Mouse (Mus musculus): Measurements from ENCODE around the gene Mta1. TPM values are rescaled to one million over a fixed set of nuclear protein-coding genes. Genes with fewer than 3 reads are reported as not detected.
A peak's percentile ranks its signal among the peaks of the same experiment; 100 is the strongest.

Gene Mta1
- polyA plus RNA-seq, 1 experiment from 2014 or later = 11.3 TPM

DNA sequence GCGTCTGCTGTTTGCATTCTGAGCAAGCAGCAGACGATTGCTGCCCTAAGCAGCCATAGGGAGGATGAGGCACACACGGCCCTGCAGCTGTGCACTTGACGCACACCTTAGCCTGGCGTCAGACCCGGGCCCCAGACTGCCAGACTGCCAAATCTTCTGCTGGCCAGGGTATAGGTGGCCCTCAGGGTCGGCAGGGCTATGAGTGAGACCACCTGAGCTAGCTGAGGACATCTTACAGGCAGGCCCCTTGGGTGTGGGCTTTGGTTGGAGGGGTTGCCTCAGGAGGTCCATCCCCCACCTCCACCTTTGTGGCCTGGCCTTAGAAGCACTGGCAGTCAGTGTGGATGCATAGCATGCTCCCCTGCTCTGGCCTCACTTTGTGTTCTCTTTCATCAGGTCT is 37.3 kb downstream of the Mta1 start:
- Histone ChIP-seq H3K4me1 (replicated peaks) (peaks cover 86% of the 10 kb centered on the region), H3K4me3 (no peak overlapping the region), H3K9ac (peak overlapping the region; percentile 52; the same call in 1 of the 2 replicates), H3K27ac (ENCODE audit: poor library complexity, severe bottlenecking) (no peak overlapping the region), H3K4me2 (no peak overlapping the region), H3K36me3 (peaks cover 66% of the 10 kb centered on the region), H3K9me3 (replicated peaks) (no peaks in the 10 kb centered on the region), H3K27me3 (replicated peaks) (no peaks in the 10 kb centered on the region)
- WGBS = 80% methylated on average over 7 of the region's 7 CpGs
- no peak for ATAC-seq (ENCODE audit: insufficient number of reproducible peaks, low FRiP score)

DNA sequence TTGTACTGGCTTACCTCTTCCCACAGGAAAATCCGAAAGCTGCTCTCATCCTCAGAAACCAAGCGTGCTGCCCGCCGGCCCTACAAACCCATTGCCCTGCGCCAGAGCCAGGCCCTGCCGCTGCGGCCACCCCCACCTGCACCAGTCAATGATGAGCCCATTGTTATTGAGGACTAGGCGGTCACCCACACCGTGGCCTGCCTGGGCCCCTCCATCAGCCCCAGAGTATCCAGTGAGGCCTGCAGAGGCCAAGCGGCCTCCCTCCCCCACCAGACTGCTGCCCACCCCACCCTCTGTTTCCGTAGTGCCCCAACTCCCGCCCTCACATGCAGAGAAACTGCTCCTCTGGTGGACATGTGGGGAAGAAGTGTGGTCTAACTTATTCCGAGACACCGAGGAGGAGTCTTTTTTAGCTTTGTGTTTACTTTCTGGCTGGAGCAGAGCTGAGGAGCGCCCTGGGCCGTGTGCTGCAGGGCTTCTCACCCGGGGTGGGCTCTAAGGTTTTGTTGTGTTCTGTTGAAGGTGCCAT is 38.5 kb downstream of the Mta1 start:
- no peak for ATAC-seq (ENCODE audit: insufficient number of reproducible peaks, low FRiP score)
- H3K4me2 ChIP-seq = no peak overlapping the region
- H3K4me3 ChIP-seq = no peak overlapping the region
- H3K9me3 ChIP-seq (replicated peaks) = no peaks in the 10 kb centered on the region
- H3K9ac ChIP-seq = peak overlapping the region; percentile 19; the same call in 1 of the 2 replicates
- peak overlapping the region; percentile 97 for H3K27ac ChIP-seq (ENCODE audit: poor library complexity, severe bottlenecking)
- H3K36me3 ChIP-seq = peaks cover 55% of the 10 kb centered on the region
- H3K27me3 ChIP-seq (replicated peaks) = no peaks in the 10 kb centered on the region
- WGBS = 67% methylated on average over 17 of the region's 17 CpGs
- peaks cover 84% of the 10 kb centered on the region for H3K4me1 ChIP-seq (replicated peaks)

DNA sequence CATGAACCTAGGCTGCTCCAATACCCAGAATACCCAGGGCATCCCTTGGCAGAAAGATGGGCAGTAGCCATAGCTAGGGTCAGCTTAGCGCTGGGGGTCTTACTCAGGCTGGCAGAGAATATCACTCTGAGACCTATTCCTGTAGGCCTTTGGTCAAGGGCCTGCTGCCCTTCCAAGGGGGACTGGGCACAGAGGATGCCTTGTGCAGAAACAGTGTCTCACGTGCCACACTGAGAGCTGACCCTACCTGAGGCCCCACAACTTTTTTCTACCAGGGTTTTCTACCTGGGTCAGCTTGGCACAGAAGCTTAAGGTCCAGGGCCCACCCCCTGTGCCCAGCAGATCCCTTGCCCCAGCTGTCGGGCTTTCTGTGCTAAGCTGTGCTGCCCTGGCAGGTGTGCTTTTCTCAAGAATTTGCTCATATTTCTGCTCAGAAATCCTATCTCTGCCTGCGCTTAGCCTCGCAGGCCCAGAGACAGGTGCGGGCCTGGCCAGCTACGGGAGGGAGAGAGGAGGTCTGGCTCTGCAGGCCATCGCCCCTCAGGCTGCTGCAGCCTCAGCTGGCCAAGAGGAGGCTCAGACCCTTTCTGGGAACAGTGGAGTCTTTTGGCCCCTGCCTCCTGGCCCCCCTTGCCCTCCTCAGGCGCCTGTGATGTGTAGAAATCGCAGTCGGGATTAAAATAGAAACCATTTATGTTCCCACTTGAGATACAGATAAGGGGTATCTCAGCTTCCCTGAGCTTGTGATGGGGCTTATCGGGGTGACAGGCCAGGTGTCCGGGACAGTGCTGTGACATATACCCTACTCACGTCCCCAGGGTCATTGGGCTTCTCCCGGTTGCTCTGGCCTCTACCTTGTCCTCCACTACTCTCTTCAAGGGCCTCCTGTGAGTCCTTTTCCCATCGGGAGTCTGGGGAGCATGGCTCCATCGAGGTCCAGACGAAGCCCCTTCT is 39.5 kb downstream of the Mta1 start:
- no peak for ATAC-seq (ENCODE audit: insufficient number of reproducible peaks, low FRiP score)
- Histone ChIP-seq H3K27ac (ENCODE audit: poor library complexity, severe bottlenecking) (peak overlapping the region; percentile 97), H3K9me3 (replicated peaks) (no peaks in the 10 kb centered on the region), H3K4me1 (replicated peaks) (peaks cover 78% of the 10 kb centered on the region), H3K9ac (peak overlapping the region; percentile 61), H3K4me2 (peak overlapping the region; percentile 83), H3K4me3 (no peak overlapping the region), H3K27me3 (replicated peaks) (no peaks in the 10 kb centered on the region), H3K36me3 (peaks cover 46% of the 10 kb centered on the region)
- 44% methylated on average over 18 of the region's 18 CpGs for WGBS

DNA sequence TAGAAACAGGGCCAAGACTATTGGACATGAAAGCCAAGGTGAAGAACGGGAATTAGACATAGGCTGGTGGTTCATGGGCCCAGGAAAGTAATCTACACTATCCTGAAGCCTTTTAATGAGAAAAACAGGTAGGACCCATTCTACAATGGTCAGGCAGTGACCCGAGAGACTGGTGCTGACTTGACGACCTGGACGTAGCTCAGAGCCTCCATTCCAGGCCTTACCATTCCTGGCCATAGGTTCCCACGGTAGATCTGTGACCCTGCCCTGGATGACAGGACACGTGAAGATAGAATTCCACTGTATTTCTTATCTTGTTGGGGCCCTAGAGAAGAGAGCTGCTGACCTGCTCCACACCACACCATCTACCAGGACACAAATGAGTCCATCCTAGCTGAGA is 40.2 kb downstream of the Mta1 start:
- no peak for ATAC-seq (ENCODE audit: insufficient number of reproducible peaks, low FRiP score)
- peak overlapping the region; percentile 97 for H3K27ac ChIP-seq (ENCODE audit: poor library complexity, severe bottlenecking)
- H3K9me3 ChIP-seq (replicated peaks) = no peaks in the 10 kb centered on the region
- H3K4me1 ChIP-seq (replicated peaks) = peaks cover 76% of the 10 kb centered on the region
- peaks cover 46% of the 10 kb centered on the region for H3K36me3 ChIP-seq
- 33% methylated on average over 6 of the region's 6 CpGs for WGBS
- H3K9ac ChIP-seq = peak overlapping the region; percentile 52; the same call in 1 of the 2 replicates
- no peaks in the 10 kb centered on the region for H3K27me3 ChIP-seq (replicated peaks)
- H3K4me2 ChIP-seq = peak overlapping the region; percentile 83
- H3K4me3 ChIP-seq = no peak overlapping the region

DNA sequence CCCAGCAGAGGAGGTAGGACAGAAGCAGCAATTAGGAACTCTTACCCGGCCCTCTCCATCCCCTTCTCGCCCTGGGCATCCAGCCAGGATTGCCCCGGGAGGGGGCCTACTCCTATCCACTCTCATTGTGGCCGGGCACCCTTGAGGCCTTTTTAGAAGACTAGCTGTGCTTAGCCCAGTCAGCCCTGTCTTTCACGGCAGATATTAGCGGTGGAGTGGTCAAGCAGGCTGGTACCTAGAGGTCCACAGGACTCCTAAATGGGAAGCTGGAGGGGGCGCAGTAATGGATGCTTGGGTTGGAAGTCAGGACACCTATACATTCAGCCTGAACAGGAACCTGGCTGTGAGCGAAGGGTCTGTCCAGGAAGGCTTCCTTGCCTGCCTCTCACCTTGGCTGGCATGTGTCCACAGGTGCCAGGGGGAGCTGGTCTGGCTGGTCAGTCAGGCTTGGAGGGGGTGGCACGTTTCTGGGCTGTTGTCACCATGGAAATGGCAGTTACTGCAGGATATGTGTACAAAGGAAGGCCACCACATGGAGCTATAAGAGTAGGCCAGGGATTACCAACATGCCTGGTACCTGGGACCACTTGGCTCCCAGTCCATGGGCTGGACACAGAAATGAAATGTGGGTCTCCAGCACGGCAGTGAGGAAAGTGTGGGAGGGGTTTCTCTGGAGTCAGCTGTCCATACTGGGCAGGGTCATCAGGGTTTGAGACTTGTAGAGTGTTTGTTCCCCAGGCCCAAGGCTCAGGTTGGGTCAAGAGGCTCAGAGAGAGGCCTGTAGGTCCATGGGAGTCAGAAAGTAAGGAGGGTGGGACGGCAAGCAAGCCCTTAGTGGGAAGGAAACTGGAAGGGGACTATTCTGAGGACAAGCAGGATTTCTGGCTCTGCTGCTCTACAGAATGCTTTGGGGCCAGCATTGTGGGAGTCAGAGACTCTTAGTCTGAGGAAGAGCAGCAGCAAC is 41.1 kb downstream of the Mta1 start:
- H3K4me1 ChIP-seq (replicated peaks) = peaks cover 76% of the 10 kb centered on the region
- 34% methylated on average over 11 of the region's 11 CpGs for WGBS
- H3K27ac ChIP-seq (ENCODE audit: poor library complexity, severe bottlenecking) = peak overlapping the region; percentile 97
- H3K9me3 ChIP-seq (replicated peaks) = no peaks in the 10 kb centered on the region
- no peaks in the 10 kb centered on the region for H3K27me3 ChIP-seq (replicated peaks)
- peak overlapping the region; percentile 83 for H3K4me2 ChIP-seq
- ATAC-seq (ENCODE audit: insufficient number of reproducible peaks, low FRiP score) = no peak
- peak overlapping the region; percentile 80 for H3K4me3 ChIP-seq
- H3K36me3 ChIP-seq = peaks cover 46% of the 10 kb centered on the region
- H3K9ac ChIP-seq = peak overlapping the region; percentile 52

DNA sequence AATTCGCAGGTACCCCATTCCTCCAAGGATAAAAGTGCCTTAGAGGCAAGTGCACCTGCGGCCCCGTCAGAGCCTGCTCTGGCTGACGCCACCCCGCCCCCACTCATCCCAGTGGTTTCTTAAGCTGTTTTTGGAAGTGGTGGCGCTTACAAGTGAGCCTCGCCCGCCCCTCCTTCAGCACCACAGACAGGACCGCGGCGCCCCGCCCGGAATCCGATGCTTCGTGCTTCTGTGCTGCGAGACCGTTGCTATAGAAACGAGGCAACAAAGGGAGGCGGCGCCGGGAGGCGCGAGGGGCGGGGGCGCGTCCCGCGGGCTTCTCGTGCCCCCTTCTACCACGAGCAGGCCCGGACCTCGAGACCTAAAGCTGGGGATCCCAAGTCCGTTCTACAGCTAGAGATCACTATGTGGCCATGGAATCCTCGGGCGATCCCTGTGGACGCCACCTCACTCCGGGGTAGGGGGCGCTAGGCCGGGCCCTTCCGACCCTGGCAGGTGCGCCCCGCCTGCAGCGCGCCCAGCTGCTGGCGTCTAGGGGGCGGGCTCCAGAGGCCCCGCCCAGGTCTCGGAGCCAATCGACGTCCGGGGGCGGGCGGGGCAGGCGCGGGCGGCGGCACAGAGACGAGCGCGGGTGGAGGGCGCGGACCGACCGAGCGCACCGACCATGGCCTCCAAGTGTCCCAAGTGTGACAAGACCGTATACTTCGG is 42.0 kb downstream of the Mta1 start, which contains the start of gene Crip2:
Gene Crip2, plus strand, starts transcription at position 329 of the 708 bp plus-strand sequence.
- under 1% methylated on average over 67 of the region's 68 CpGs for WGBS
- H3K27ac ChIP-seq (ENCODE audit: poor library complexity, severe bottlenecking) = peak within 1 kb of the TSS; percentile 97
- H3K27me3 ChIP-seq (replicated peaks) = no peaks in the 10 kb centered on the region
- peak within 1 kb of the TSS; percentile 83 for H3K4me2 ChIP-seq
- peaks cover 76% of the 10 kb centered on the region for H3K4me1 ChIP-seq (replicated peaks)
- peak within 1 kb of the TSS; percentile 80 for H3K4me3 ChIP-seq
- peak within 1 kb of the TSS; percentile 94 for H3K9ac ChIP-seq
- H3K9me3 ChIP-seq (replicated peaks) = no peaks in the 10 kb centered on the region
- H3K36me3 ChIP-seq = peaks cover 46% of the 10 kb centered on the region
- peak; percentile 86 for ATAC-seq (ENCODE audit: insufficient number of reproducible peaks, low FRiP score)

DNA sequence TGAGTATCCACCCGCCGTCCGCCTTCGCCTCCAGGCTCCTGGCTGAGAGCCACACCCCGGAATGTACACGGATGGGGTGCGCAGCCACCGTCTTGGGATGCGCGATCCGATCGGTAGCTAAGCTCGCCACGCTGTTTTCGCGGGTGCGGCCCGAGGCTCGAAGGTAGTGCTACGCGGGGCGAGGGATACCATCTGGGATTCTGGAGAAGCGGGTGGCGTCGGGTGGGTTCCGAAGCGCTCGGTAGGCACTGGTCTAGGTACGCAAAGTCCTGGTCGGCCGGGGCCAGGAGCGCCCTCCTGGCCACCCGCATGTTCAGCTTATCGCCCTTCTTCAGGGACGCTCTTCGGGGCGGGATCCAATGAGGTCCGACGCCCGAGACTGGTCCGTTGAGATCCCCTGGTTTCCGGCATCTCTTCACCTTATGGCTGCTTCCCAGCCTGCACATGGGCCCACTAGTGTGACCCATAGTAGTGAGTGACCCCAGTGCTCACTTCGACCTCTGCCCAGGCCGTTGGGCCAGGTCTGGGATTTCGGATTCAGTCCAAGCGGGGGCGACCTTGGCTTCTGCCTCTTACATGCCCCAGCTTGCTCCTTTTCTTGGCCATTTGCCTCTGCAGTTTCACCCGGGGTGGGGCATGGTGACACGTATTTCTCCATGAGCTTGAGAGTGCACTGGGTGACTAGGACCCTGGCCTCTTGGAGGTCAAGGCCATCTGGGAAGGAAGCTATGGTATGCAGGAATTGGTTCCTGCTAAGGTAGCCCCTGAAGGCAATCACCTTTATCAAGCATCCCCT is 42.7 kb downstream of the Mta1 start:
- peak overlapping the region; percentile 80 for H3K4me3 ChIP-seq
- peaks cover 46% of the 10 kb centered on the region for H3K36me3 ChIP-seq
- H3K27me3 ChIP-seq (replicated peaks) = no peaks in the 10 kb centered on the region
- peak overlapping the region; percentile 94 for H3K9ac ChIP-seq
- 1% methylated on average over 49 of the region's 49 CpGs for WGBS
- peaks cover 76% of the 10 kb centered on the region for H3K4me1 ChIP-seq (replicated peaks)
- peak overlapping the region; percentile 83 for H3K4me2 ChIP-seq
- H3K27ac ChIP-seq (ENCODE audit: poor library complexity, severe bottlenecking) = peak overlapping the region; percentile 97
- no peaks in the 10 kb centered on the region for H3K9me3 ChIP-seq (replicated peaks)
- ATAC-seq (ENCODE audit: insufficient number of reproducible peaks, low FRiP score) = peak; percentile 1; the same call in 1 of the 2 replicates

DNA sequence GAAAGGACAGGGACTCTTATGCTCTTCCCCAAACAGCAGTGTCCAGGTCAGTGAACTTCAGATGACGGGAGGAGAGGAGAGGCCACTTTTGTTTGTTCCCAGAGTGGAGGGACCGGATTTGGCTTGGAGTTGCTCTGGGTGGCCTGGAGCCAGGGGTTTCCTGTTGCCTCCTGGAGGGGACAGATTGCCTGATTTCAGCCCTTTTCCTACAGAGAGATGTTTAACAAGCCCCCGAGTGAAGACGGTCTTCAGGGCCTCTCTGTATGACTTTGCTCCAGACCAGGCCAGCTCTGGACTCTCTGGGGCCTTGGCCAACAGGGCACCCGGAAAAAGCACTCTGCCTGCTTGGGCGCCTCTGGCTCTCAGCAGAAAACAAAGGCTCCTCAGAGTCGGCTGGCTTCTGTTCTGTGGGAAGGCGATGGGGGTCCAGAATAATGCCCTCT is 43.5 kb downstream of the Mta1 start:
- Histone ChIP-seq H3K9ac (peak overlapping the region; percentile 94), H3K9me3 (replicated peaks) (no peaks in the 10 kb centered on the region), H3K27ac (ENCODE audit: poor library complexity, severe bottlenecking) (peak overlapping the region; percentile 97), H3K4me1 (replicated peaks) (peaks cover 76% of the 10 kb centered on the region), H3K27me3 (replicated peaks) (no peaks in the 10 kb centered on the region), H3K4me2 (peak overlapping the region; percentile 83), H3K36me3 (peaks cover 41% of the 10 kb centered on the region), H3K4me3 (peak overlapping the region; percentile 80)
- ATAC-seq (ENCODE audit: insufficient number of reproducible peaks, low FRiP score) = no peak
- 18% methylated on average over 8 of the region's 8 CpGs for WGBS

DNA sequence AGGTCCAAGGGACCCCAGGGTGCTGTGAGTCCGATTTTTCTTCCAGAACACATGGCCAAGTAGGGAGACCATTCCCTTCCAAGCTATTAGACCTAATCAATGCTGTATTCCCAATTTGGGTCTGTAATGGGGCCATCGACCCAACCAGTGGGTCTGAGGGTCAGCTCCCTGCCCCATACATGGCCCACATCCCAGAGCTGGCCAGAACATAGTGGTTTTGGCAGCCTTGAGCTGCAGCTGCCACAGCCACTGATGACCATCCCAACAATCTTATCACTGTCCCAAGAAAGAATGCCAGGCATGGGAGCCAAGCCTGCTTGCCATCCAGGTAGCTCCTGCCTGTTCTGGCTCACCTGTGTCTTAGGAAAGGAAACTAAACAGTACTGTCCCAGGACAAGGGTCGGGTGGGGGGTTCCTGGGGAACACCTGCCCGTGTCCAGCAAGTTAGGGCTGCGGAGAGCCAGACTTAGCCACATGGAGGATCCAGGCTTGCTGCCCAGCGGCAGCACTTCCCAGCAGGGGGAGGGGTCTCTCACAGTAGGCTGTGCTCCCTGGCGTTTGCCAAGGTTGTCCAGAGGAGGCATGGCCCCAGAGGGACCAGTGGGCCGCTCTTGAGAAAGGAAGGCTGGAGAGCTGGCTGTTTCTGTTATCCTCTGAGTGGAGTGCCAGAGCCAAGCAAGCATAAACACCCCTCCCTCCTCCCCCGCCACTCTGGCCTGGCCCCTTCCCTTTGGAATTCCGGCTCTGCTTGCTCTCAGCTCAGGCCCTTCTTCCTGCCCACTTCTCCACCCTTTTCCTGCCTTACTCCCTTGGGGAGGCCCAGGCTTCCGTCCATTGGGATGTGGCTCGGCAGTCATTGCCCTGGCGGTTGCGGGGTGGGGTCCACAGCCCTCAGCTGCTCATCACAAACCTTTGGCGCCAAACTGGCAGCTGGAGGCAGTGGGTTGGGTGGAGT is 44.2 kb downstream of the Mta1 start:
- H3K4me2 ChIP-seq = peak overlapping the region; percentile 83
- peak overlapping the region; percentile 97 for H3K27ac ChIP-seq (ENCODE audit: poor library complexity, severe bottlenecking)
- H3K9me3 ChIP-seq (replicated peaks) = no peaks in the 10 kb centered on the region
- WGBS = 7% methylated on average over 15 of the region's 15 CpGs
- H3K27me3 ChIP-seq (replicated peaks) = no peaks in the 10 kb centered on the region
- peaks cover 76% of the 10 kb centered on the region for H3K4me1 ChIP-seq (replicated peaks)
- H3K9ac ChIP-seq = peak overlapping the region; percentile 94
- H3K36me3 ChIP-seq = peaks cover 35% of the 10 kb centered on the region
- peak overlapping the region; percentile 80 for H3K4me3 ChIP-seq
- ATAC-seq (ENCODE audit: insufficient number of reproducible peaks, low FRiP score) = peak; percentile 49

All from heart, embryonic 12.5 days (tissue).